Mouse (Mus musculus): ENCODE data around the gene Cngb1. TPM values are rescaled to one million over a fixed set of nuclear protein-coding genes. Genes with fewer than 3 reads are reported as not detected.

Gene Cngb1
- not detected in 4 replicates for total RNA-seq (2023; ENCODE audit: inconsistent age)

GRCm38 (mm10) chr8:95306431-95306830 lies at the start of gene Cngb1:
Gene Cngb1, minus strand, starts transcription at chr8:95306585.

GRCm38 (mm10) chr8:95352151-95352870 lies 45.9 kb upstream of the Cngb1 start, which contains the start of gene Mmp15:
Gene Mmp15, plus strand, starts transcription at chr8:95352268.

GRCm38 (mm10) chr8:95331720-95332436 lies 25.5 kb upstream of the Cngb1 start, which contains the start of the genes Zfp319 and Usb1:
Gene Zfp319, minus strand, starts transcription at chr8:95331950.
Gene Usb1, plus strand, starts transcription at chr8:95332284.

GRCm38 (mm10) chr8:95310342-95310970 lies 4.1 kb upstream of the Cngb1 start, which contains the start of gene Tepp:
Gene Tepp, plus strand, starts transcription at chr8:95310566.

GRCm38 (mm10) chr8:95202649-95203275 lies 103.6 kb downstream of the Cngb1 start, which contains the start of gene Kifc3:
Gene Kifc3, minus strand, starts transcription at chr8:95202812.

Other genes starting within 250 kb of the Cngb1 start
- gene Katnb1, start 225.4 kb downstream of the Cngb1 start, total RNA-seq (2023; ENCODE audit: inconsistent age) = 16.8 to 21.7 TPM (median 21.2 TPM) in 4 replicates
- gene Kifc3, start 103.8 kb downstream of the Cngb1 start, total RNA-seq (2023; ENCODE audit: inconsistent age) = 6.7 to 9.8 TPM (median 7.0 TPM) in 4 replicates
- gene Tepp, start 4.0 kb upstream of the Cngb1 start, total RNA-seq (2023; ENCODE audit: inconsistent age) = not detected in 4 replicates
- gene Zfp319, start 25.4 kb upstream of the Cngb1 start, total RNA-seq (2023; ENCODE audit: inconsistent age) = 24.0 to 25.1 TPM (median 24.7 TPM) in 4 replicates
- gene Usb1, start 25.7 kb upstream of the Cngb1 start, total RNA-seq (2023; ENCODE audit: inconsistent age) = 47.6 to 62.2 TPM (median 53.8 TPM) in 4 replicates
- gene Mmp15, start 45.7 kb upstream of the Cngb1 start, total RNA-seq (2023; ENCODE audit: inconsistent age) = 0.13 to 0.99 TPM in 2 of 4 replicates, not detected in the others
- gene Cfap20, start 128.3 kb upstream of the Cngb1 start, total RNA-seq (2023; ENCODE audit: inconsistent age) = 114 to 152 TPM (median 137 TPM) in 4 replicates
- gene Csnk2a2, start 183.5 kb upstream of the Cngb1 start, total RNA-seq (2023; ENCODE audit: inconsistent age) = 82.4 to 93.6 TPM (median 84.1 TPM) in 4 replicates
- gene Ccdc113, start 227.5 kb upstream of the Cngb1 start, total RNA-seq (2023; ENCODE audit: inconsistent age) = not detected in 4 replicates